Mouse (Mus musculus) ovary, postnatal 36 days (tissue): ENCODE measurements at regions not wholly inside any gene's neighbourhood (a gene's known extent, or its start where the extent isn't known, plus 50 kb on each side); places are given as distances from the start of the nearest gene placed in this dataset.
A peak's percentile ranks its signal among the peaks of the same experiment; 100 is the strongest.

Experiments
- DNase-seq: peaks from one replicate; pipeline ENCODE4 v3.0.0; 2022; ENCODE audit warnings: low spot score, mixed read lengths

- DNase-seq = no peak
Measured at GRCm38 (mm10) chr13:59393231-59393938, 191.6 kb downstream of the Agtpbp1 start.

DNA sequence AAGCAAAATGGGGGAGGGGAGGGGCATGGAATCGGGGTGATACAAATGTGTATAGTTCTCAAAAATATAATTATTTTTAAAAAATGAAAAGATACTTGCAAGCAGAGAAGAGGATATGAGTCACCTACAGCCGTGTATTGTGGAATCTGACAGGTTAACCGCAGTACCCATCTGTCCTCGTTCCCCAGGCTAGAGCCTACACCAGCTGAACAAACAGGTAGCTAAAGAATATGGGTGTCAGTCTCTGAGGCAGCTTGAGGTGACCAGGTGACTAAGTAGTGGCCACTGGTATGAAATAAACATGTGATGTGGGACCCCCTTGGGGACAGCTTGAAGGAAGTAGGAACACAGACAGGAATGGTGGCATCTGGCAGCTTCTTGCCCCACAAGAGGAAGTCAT is 192.2 kb downstream of the Agtpbp1 start:
- DNase-seq = no peak

- DNase-seq = no peak
Measured at GRCm38 (mm10) chr13:59387627-59388325, 197.3 kb downstream of the Agtpbp1 start.

DNA sequence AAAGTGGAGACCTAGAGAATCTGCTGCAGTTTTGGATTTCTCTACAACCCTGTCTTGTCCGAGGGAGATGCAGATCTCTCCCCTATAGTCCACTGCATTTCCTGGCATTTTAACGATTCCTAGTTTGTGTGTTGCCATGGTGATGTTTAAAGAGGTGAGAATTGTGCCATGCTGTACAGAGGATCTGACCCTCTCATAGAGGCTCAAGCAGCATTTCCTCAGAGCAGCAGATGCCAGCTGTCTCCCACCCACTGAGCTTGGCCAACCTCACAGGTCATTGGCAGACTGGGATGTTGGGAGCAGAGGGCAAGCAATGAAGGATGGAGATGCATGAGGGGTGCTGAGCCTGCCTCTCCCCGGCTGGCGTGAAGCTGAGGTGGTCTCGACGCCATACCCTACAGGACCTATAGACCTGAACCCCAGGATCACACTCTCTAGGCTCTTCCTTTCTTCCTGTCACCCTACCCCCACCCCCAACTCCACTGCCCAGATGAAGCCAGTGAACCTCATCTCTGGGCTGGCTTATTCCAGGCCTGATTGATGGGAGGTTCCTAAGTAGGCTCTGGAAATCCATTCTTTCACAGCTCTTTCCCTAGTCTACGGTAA is 198.0 kb downstream of the Agtpbp1 start:
- DNase-seq = no peak

GRCm38 (mm10) chr13:59385824-59386223 is 199.2 kb downstream of the Agtpbp1 start:
- DNase-seq = no peak

- DNase-seq = no peak
Measured at GRCm38 (mm10) chr13:59370141-59370816, 214.7 kb downstream of the Agtpbp1 start.

GRCm38 (mm10) chr13:59368550-59369449 is 216.2 kb downstream of the Agtpbp1 start:
- DNase-seq = no peak

DNA sequence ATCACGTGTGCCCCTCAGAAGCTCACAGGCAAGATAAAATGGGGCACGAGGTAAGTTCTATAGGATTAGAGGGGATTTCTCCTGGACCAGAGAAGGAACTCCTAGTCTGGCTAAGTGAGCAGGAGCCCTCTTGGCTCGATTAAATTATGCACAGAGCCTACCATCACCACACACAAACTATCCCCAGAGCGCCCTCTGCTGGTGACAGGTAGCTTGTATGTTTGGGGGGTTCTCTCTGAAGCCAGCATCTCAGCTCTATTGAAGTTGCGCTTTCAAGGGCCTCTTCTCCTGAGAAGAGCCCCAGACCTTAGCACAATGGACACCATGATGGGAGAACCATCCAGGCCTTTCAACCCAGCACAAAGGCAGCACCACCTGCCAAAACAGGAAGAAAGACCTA is 219.6 kb downstream of the Agtpbp1 start:
- peak; percentile 73 for DNase-seq

GRCm38 (mm10) chr13:59363428-59363827 is 221.6 kb downstream of the Agtpbp1 start:
- DNase-seq = no peak

- DNase-seq = no peak
Measured at GRCm38 (mm10) chr13:59361323-59361722, 223.7 kb downstream of the Agtpbp1 start.

GRCm38 (mm10) chr13:59360026-59360425 is 225.0 kb downstream of the Agtpbp1 start:
- no peak for DNase-seq

DNA sequence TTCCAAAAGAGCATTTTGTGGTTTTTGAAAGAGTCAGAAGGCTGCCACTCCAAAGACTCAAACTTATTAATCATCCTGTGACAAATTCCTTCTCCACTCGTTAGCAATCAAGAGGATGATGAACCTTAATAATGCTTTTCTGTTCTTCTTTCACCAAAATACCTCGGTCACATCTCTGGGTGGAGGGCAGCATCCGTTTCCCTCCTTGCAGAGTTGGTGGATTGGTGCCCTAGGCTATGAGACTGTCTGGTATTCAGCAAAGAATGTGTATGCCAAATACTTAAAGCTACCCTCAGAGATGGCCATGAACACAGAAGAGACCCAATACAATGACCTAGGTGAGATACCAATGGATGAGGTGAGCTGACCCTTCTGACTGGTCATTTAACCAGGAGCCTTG is 226.6 kb downstream of the Agtpbp1 start:
- no peak for DNase-seq

- DNase-seq = no peak
Measured at GRCm38 (mm10) chr13:59351461-59351860, 233.6 kb downstream of the Agtpbp1 start.

- no peak for DNase-seq
Measured at GRCm38 (mm10) chr13:59350613-59351150, 234.3 kb downstream of the Agtpbp1 start.

DNA sequence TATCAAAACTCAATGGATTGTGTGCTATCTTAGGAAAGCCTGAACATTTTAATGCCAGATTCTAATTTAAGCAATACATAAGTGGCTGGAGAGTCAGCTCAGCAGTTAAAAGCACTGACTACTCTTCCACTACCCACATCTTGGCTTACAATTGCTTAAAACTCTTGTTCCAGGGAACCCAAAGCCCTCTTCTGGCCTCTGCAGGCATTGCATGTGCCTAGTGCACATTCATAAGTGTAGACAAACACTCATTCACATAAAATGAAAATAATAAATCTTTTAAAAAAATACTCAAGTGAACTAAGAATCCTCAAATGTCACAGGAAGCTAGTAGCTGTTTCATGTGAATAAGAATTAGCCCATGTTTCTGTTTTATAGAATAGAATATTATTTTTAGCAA is 236.5 kb downstream of the Agtpbp1 start:
- no peak for DNase-seq

DNA sequence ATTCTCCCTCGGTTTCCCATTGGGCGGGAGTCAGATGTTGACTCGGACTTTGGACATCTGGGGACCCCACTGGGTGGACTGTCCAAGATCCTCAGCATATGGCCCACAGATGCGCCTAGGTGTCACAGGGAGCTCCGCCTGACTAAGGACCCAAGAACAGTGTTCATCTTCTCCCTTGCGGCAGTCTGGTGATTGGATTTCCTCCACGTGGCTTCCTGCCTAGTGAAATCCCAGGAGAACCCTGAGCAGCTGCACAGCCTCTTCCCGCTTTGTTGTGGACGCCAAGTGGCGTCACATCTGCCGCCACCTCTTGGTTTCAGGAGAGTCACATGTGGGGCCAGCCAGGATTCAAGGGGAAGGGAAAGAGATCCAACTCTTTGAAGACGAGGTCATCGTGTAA is 243.2 kb downstream of the Agtpbp1 start:
- DNase-seq = peak; percentile 19

DNA sequence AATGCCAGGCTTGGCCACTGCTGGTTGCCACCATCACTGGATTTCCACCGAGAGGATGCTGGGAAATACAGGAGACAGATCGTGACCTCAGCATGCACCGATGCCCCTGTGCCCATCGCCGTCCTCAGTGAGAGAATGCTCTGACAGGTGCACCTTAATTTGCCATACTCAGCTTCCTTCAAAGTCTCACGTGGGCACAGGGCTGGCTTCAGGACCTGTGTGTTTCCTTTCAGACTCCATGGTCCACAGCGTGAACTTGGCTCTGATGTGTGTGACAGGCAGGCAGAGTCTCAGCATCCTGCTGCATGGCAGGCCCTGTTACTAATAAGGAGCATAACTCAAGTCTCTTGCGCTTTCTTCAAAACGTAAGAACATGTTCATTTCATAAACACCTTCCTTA is 246.6 kb downstream of the Agtpbp1 start:
- no peak for DNase-seq

- DNase-seq = no peak
Measured at GRCm38 (mm10) chr13:59323933-59324332, 261.1 kb downstream of the Agtpbp1 start.

GRCm38 (mm10) chr13:59323441-59323840 is 261.6 kb downstream of the Agtpbp1 start:
- DNase-seq = no peak

DNA sequence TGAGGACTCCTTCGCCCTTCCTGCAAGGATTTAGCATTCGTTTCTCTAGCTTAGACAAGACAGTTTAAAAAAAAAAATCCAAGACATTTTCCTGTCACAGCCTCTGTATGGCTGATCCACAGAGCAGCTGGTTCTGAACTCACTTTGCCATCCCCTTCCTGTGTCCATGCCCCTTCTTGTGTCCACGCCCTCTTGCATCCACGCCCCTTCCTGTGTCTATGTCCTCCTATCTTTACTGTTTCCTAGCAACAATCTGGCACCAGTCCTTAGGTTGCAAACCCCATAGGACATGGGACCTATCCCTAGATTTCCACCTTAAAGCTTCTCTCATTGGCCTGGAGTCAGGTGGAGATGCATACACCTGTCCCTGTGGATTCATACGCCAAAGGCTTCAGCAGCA is 264.8 kb downstream of the Agtpbp1 start:
- no peak for DNase-seq

GRCm38 (mm10) chr13:59317458-59318005 is 267.5 kb downstream of the Agtpbp1 start:
- no peak for DNase-seq
